Mouse (Mus musculus) lung, postnatal 0 days (tissue): ENCODE data around the gene Znrf3. TPM values are rescaled to one million over a fixed set of nuclear protein-coding genes. Genes with fewer than 3 reads are reported as not detected.
A peak's percentile ranks its signal among the peaks of the same experiment; 100 is the strongest.

Experiments
- ATAC-seq: fragments of 200-750 bp; cut with Nextera tagmentation; 2 replicates; pipeline ENCODE4 v1.8.0; 2017; ENCODE audit warnings: moderate library complexity
- DNase-seq: peaks from one replicate; pipeline ENCODE4 v3.0.0-alpha.2; 2016; ENCODE audit warnings: low spot score
- H3K27ac ChIP-seq: fragments of 300-500 bp; sonication (generic); 2 replicates; pipeline ENCODE4 v1.5.1; 2014; ENCODE audit warnings: antibody characterized with exemption, mild to moderate bottlenecking, low read length, mixed read lengths
- H3K27me3 ChIP-seq: fragments of 300-500 bp; sonication (generic); replicated peaks from 2 replicates; pipeline ENCODE4 v1.6.1; 2014; ENCODE audit warnings: low read length, mixed read lengths; ENCODE audit not compliant: insufficient read depth
- H3K36me3 ChIP-seq: fragments of 300-500 bp; sonication (generic); 2 replicates; pipeline ENCODE4 v1.6.1; 2014; ENCODE audit warnings: low read length, mixed read lengths; ENCODE audit not compliant: insufficient read depth
- H3K4me1 ChIP-seq: fragments of 300-500 bp; sonication (generic); 2 replicates; pipeline ENCODE4 v1.6.1; 2014; ENCODE audit warnings: antibody characterized with exemption, low read depth, low read length, mixed read lengths; ENCODE audit not compliant: insufficient read depth
- H3K4me2 ChIP-seq: fragments of 300-500 bp; sonication (generic); replicated peaks from 2 replicates; pipeline ENCODE4 v1.6.1; 2014; ENCODE audit warnings: low read depth, mild to moderate bottlenecking, low read length, moderate library complexity, mixed read lengths
- H3K4me3 ChIP-seq: fragments of 300-500 bp; sonication (generic); 2 replicates; pipeline ENCODE4 v1.5.1; 2014; ENCODE audit warnings: low read depth, low read length
- H3K9ac ChIP-seq: fragments of 300-500 bp; sonication (generic); replicated peaks from 2 replicates; pipeline ENCODE4 v1.6.1; 2014; ENCODE audit warnings: low read depth, mild to moderate bottlenecking
- H3K9me3 ChIP-seq: fragments of 300-500 bp; sonication (generic); 2 replicates; pipeline ENCODE4 v1.6.1; 2016; ENCODE audit warnings: low read length, mixed read lengths
- CTCF ChIP-seq: IDR thresholded peaks from 2 replicates; pipeline ENCODE4 v1.5.1; 2016; ENCODE audit warnings: antibody characterized with exemption, mild to moderate bottlenecking
- EP300 ChIP-seq: IDR thresholded peaks from 2 replicates; pipeline ENCODE4 v1.6.1; 2016; ENCODE audit warnings: antibody characterized with exemption, mild to moderate bottlenecking, control low read depth
- WGBS: fragments of 180-500 bp; shearing (Covaris S2); extraction: QIAGEN DNeasy Blood & Tissue Kit; methylation state at CpG from one replicate; pipeline ENCODE4 v1.1.7; 2014; 5-methylcytosine and 5-hydroxymethylcytosine counted together
- polyA plus RNA-seq: library from polyadenylated mRNA; unstranded; fragments of >200 nt; fragmentation: Nextera tagmentation; extraction: Ambion mirVana; gene quantifications from 2 replicates; pipeline ENCODE4 v1.2.1, GENCODE M21; 2015

The Znrf3 gene
- polyA plus RNA-seq, 1 experiment from 2014 or later, result 16.3 TPM

DNA sequence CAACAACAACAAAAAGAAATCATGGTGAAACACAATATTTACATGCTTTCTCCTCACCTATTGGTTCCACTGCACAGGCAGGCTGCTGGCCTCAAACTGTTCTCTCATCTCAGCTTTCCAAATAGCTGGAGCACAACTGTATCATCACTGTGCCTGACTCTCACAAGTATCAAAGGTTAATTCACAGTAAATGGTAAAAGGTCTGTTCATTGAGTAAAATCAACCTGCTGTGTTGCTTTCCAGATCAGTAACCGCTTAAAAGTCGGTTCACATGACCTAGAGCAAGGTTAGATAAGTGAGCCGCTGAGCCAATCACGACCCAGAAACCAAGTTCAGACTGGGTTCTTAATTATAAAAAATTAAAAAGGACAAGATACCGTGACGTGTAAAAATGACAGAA is 186.6 kb downstream of the Znrf3 start:
- H3K27me3 ChIP-seq, result no peaks in the 10 kb centered on the region
- no peak overlapping the region for H3K4me2 ChIP-seq
- H3K36me3 ChIP-seq, result no peaks in the 10 kb centered on the region
- H3K27ac ChIP-seq, result no peak overlapping the region
- TF ChIP-seq EP300 (no peak), CTCF (no peak)
- H3K4me1 ChIP-seq, result peaks cover 18% of the 10 kb centered on the region; the same call in 1 of the 2 replicates
- no peaks in the 10 kb centered on the region for H3K9me3 ChIP-seq
- no peak overlapping the region for H3K4me3 ChIP-seq
- DNase-seq (no peak), ATAC-seq (no peak)
- no peak overlapping the region for H3K9ac ChIP-seq
- 97% methylated on average over 6 of the region's 6 CpGs for WGBS

DNA sequence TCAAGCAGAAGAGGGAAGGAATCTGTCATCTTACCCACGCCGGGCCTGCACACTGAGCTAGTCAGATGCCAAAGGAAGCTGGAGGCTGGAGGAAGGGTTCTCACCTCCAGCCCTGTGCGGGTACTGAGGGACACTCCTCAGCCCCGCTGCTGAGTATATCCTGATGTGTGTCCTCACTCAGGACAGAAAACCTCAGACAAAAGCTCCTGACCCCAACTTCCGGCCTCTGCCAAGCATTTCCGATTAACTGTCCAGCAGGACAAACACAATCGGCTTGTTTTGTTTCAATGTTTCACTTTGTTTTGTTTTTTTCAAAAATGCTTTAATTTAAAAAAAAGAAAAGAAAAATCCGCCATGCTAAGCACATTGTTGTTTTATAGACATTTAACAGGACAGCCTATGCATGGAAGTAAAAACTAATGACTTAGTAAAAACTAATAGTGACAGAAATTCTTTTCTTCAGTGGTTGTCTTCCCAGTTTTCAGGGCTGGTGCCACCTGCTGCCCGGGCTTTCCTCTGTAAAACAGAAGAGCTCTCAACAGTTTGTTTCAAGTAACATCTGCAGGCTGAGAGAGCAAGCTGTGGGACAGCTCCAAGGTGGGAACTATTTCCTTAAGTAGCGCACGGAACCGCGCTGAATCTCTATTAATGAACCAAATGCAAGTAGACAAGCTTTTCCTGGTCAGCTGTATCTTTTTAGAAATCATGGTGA is 187.3 kb downstream of the Znrf3 start:
- no peak overlapping the region for H3K9ac ChIP-seq
- 60% methylated on average over 13 of the region's 13 CpGs for WGBS
- no peak for ATAC-seq

GRCm38 (mm10) chr11:5255509-5256014 is 189.1 kb downstream of the Znrf3 start:
- DNase-seq (no peak), ATAC-seq (no peak)
- Histone ChIP-seq H3K27me3 (no peaks in the 10 kb centered on the region), H3K9me3 (no peaks in the 10 kb centered on the region), H3K36me3 (no peaks in the 10 kb centered on the region), H3K27ac (no peak overlapping the region), H3K4me2 (no peak overlapping the region), H3K4me1 (peaks cover 15% of the 10 kb centered on the region; the same call in 1 of the 2 replicates), H3K9ac (no peak overlapping the region), H3K4me3 (no peak overlapping the region)
- TF ChIP-seq CTCF, result no peak
- TF ChIP-seq EP300, result no peak
- 57% methylated on average over 9 of the region's 9 CpGs for WGBS

More for the DNA sequence above, 187.3 kb downstream of the Znrf3 start:
- no peaks in the 10 kb centered on the region for H3K36me3 ChIP-seq
- DNase-seq, result no peak
- no peaks in the 10 kb centered on the region for H3K9me3 ChIP-seq
- no peak overlapping the region for H3K4me2 ChIP-seq
- peaks cover 18% of the 10 kb centered on the region; the same call in 1 of the 2 replicates for H3K4me1 ChIP-seq
- no peak overlapping the region for H3K27ac ChIP-seq
- no peak for TF ChIP-seq EP300
- TF ChIP-seq CTCF, result peak; percentile 44
- no peaks in the 10 kb centered on the region for H3K27me3 ChIP-seq
- no peak overlapping the region for H3K4me3 ChIP-seq

GRCm38 (mm10) chr11:5254016-5254415 is 190.6 kb downstream of the Znrf3 start:
- DNase-seq (no peak), ATAC-seq (no peak)
- Histone ChIP-seq H3K4me3 (no peak overlapping the region), H3K4me2 (no peak overlapping the region), H3K27ac (no peak overlapping the region), H3K36me3 (no peaks in the 10 kb centered on the region), H3K4me1 (peaks cover 13% of the 10 kb centered on the region; the same call in 1 of the 2 replicates), H3K9ac (no peak overlapping the region), H3K27me3 (no peaks in the 10 kb centered on the region), H3K9me3 (no peaks in the 10 kb centered on the region)
- TF ChIP-seq EP300, result no peak
- no peak for TF ChIP-seq CTCF
- 66% methylated on average over 2 of the region's 2 CpGs for WGBS

DNA sequence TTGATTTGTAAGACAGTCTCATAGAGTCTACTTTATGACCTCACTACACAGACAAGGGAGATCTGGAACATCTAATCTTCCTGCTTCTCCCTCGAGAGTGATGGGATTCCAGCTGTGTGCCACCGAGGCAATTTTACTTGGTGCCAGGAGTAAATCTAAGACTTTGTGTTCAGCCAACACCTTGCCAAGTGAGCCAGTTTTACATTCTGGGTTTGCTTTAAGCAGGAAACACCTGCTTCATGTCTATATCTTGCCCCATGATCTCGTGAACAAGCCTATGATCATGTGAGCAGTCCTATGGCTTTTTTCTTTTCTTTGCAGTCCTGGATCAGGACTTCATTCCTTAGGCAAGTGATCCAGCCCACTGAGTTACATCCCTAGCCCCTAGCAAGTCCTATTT is 191.1 kb downstream of the Znrf3 start:
- no peaks in the 10 kb centered on the region for H3K27me3 ChIP-seq
- DNase-seq (no peak), ATAC-seq (no peak)
- peaks cover 13% of the 10 kb centered on the region; the same call in 1 of the 2 replicates for H3K4me1 ChIP-seq
- H3K4me2 ChIP-seq, result no peak overlapping the region
- no peak overlapping the region for H3K27ac ChIP-seq
- no peak overlapping the region for H3K4me3 ChIP-seq
- no peaks in the 10 kb centered on the region for H3K9me3 ChIP-seq
- 46% methylated on average over 3 of the region's 3 CpGs for WGBS
- no peaks in the 10 kb centered on the region for H3K36me3 ChIP-seq
- TF ChIP-seq EP300 (no peak), CTCF (no peak)
- H3K9ac ChIP-seq, result no peak overlapping the region

- 66% methylated on average over 8 of the region's 8 CpGs for WGBS
Observed at GRCm38 (mm10) chr11:5252727-5253126, 191.9 kb downstream of the Znrf3 start.

More at GRCm38 (mm10) chr11:5252727-5253126, 191.9 kb downstream of the Znrf3 start:
- TF ChIP-seq CTCF (no peak), EP300 (no peak)
- Histone ChIP-seq H3K27me3 (no peaks in the 10 kb centered on the region), H3K4me3 (no peak overlapping the region), H3K9ac (no peak overlapping the region), H3K4me2 (no peak overlapping the region), H3K4me1 (peaks cover 13% of the 10 kb centered on the region; the same call in 1 of the 2 replicates), H3K36me3 (no peaks in the 10 kb centered on the region), H3K27ac (no peak overlapping the region), H3K9me3 (no peaks in the 10 kb centered on the region)
- peak; percentile 36 for DNase-seq
- ATAC-seq, result peak; percentile 57
